Mouse (Mus musculus) hindbrain, postnatal 0 days (tissue): ENCODE data around the gene Hebp1. TPM values are rescaled to one million over a fixed set of nuclear protein-coding genes. Genes with fewer than 3 reads are reported as not detected.

Experiments used
- ATAC-seq: fragments of 200-750 bp; cut with Nextera tagmentation; 2 replicates; pipeline ENCODE4 v1.8.0; 2017; ENCODE audit warnings: mild to moderate bottlenecking, moderate TSS enrichment, moderate library complexity
- DNase-seq: peaks from one replicate; pipeline ENCODE4 v3.0.0-alpha.2; 2015; ENCODE audit warnings: low spot score
- H3K27ac ChIP-seq: fragments of 300-500 bp; sonication (generic); 2 replicates; pipeline ENCODE4 v1.5.1; 2014; ENCODE audit warnings: mild to moderate bottlenecking
- H3K27me3 ChIP-seq: fragments of 300-500 bp; sonication (generic); 2 replicates; pipeline ENCODE4 v1.6.1; 2014; ENCODE audit warnings: low read length, mixed read lengths; ENCODE audit not compliant: insufficient read depth
- H3K36me3 ChIP-seq: fragments of 300-500 bp; sonication (generic); 2 replicates; pipeline ENCODE4 v1.6.1; 2014; ENCODE audit warnings: low read length, mixed read lengths; ENCODE audit not compliant: insufficient read depth
- H3K4me1 ChIP-seq: fragments of 300-500 bp; sonication (generic); 2 replicates; pipeline ENCODE4 v1.6.1; 2014; ENCODE audit warnings: antibody characterized with exemption, low read length, mixed read lengths; ENCODE audit not compliant: insufficient read depth
- H3K4me2 ChIP-seq: fragments of 300-500 bp; sonication (generic); 2 replicates; pipeline ENCODE4 v1.6.1; 2014; ENCODE audit warnings: low read depth, mild to moderate bottlenecking, low read length, moderate library complexity, mixed read lengths
- H3K4me3 ChIP-seq: fragments of 300-500 bp; sonication (generic); 2 replicates; pipeline ENCODE4 v1.5.1; 2014; ENCODE audit warnings: low read length
- H3K9ac ChIP-seq: fragments of 300-500 bp; sonication (generic); replicated peaks from 2 replicates; pipeline ENCODE4 v1.6.1; 2014; ENCODE audit warnings: mild to moderate bottlenecking, low read length, moderate library complexity, mixed read lengths
- H3K9me3 ChIP-seq: fragments of 300-500 bp; sonication (generic); 2 replicates; pipeline ENCODE4 v1.6.1; 2016; ENCODE audit warnings: low read length, mixed read lengths
- CTCF ChIP-seq: IDR thresholded peaks from 2 replicates; pipeline ENCODE4 v1.5.1; 2016; ENCODE audit warnings: antibody characterized with exemption, control low read depth, low read depth
- WGBS: fragments of 180-500 bp; shearing (Covaris S2); extraction: QIAGEN DNeasy Blood & Tissue Kit; methylation state at CpG from one replicate; pipeline ENCODE4 v1.1.7; 2014; 5-methylcytosine and 5-hydroxymethylcytosine counted together
- polyA plus RNA-seq: library from polyadenylated mRNA; unstranded; fragments of >200 nt; fragmentation: Nextera tagmentation; extraction: Ambion mirVana; gene quantifications from 2 replicates; pipeline ENCODE4 v1.2.1, GENCODE M21; 2015
- total RNA-seq: library from RNA; depleted of rRNA; stranded (reverse); fragments of >200 nt; gene quantifications from 2 replicates; pipeline ENCODE4 v1.2.3, GENCODE M21; 2014

Hebp1 gene
- total and polyA plus RNA-seq, 2 experiments from 2014 or later, result 5.7 to 13.2 TPM

DNA sequence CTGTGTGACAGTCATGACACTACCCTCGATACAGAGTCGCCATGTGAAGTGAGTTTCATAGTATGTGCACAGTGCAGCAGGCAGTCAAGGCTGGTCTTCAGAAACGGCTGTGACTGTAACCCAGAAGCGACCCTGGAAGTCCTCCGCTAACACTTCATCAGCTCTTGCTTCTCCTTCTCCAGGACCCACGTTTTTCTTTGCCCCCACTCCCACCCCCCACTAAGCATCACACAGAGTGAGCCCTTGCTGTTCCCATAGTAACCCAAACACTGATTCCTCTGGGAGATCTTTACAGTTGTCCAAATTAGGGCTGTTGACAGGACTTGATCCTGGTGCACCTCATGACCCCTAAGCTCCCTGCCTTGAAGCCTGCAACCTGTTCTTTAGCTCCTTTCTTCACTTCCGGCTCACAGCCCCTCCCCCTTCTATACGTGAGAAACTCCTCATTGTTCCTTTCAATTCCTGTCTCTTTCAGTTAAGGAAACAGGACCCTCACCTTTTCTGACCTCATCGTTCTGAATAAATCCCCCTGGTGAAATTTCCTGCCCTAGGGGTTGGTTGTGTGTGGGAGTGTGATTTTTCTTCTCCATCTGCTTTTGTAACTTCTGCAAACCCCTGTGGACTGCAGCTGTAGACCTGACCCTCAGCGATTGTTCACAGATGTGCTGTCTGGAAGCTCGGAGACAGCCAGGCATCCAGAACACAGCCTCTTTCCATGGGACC is 61.2 kb downstream of the Hebp1 start:
- WGBS, result 33% methylated on average over 11 of the region's 11 CpGs

GRCm38 (mm10) chr6:135135735-135136134 is 62.1 kb downstream of the Hebp1 start:
- H3K27ac ChIP-seq, result no peak overlapping the region
- H3K9ac ChIP-seq, result no peak overlapping the region
- no peak for ATAC-seq
- no peaks in the 10 kb centered on the region for H3K4me1 ChIP-seq
- no peaks in the 10 kb centered on the region for H3K36me3 ChIP-seq
- TF ChIP-seq CTCF, result no peak
- DNase-seq, result no peak
- 81% methylated on average over 4 of the region's 4 CpGs for WGBS
- no peak overlapping the region for H3K4me2 ChIP-seq
- H3K27me3 ChIP-seq, result no peaks in the 10 kb centered on the region
- H3K9me3 ChIP-seq, result no peaks in the 10 kb centered on the region
- H3K4me3 ChIP-seq, result no peak overlapping the region

More for the DNA sequence above, 61.2 kb downstream of the Hebp1 start:
- no peak for ATAC-seq
- no peak for DNase-seq
- H3K9ac ChIP-seq, result no peak overlapping the region
- H3K27me3 ChIP-seq, result no peaks in the 10 kb centered on the region
- H3K27ac ChIP-seq, result no peak overlapping the region
- no peaks in the 10 kb centered on the region for H3K9me3 ChIP-seq
- TF ChIP-seq CTCF, result no peak
- no peak overlapping the region for H3K4me3 ChIP-seq
- H3K4me1 ChIP-seq, result no peaks in the 10 kb centered on the region
- H3K36me3 ChIP-seq, result no peaks in the 10 kb centered on the region
- H3K4me2 ChIP-seq, result no peak overlapping the region

DNA sequence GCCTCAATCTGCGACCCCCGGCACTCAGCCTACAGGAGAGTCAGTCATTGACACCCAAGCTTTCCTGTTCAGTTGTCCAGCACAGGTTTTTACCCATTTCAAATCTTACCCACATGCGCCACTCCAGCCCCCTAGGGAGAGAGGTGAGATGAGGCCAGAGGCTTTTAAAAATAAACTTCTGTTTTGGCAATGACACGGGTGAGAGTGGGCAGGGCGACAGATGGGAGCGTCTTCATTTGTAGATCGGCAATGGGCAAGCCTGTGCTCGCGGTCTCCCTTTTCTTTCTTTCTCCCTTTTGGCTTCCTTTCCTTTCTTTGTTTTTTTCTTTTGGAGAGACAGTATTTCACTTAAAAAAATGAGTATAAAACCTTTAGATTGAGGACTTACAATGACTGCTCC is 64.3 kb downstream of the Hebp1 start:
- no peak for ATAC-seq
- DNase-seq, result no peak
- WGBS, result 89% methylated on average over 9 of the region's 9 CpGs
- Histone ChIP-seq H3K36me3 (no peaks in the 10 kb centered on the region), H3K27ac (no peak overlapping the region), H3K9ac (no peak overlapping the region), H3K4me3 (no peak overlapping the region), H3K9me3 (no peaks in the 10 kb centered on the region), H3K4me1 (no peaks in the 10 kb centered on the region), H3K27me3 (no peaks in the 10 kb centered on the region), H3K4me2 (no peak overlapping the region)
- TF ChIP-seq CTCF, result no peak

GRCm38 (mm10) chr6:135133086-135133485 is 64.7 kb downstream of the Hebp1 start:
- WGBS, result 66% methylated on average over 7 of the region's 7 CpGs
- H3K9ac ChIP-seq, result no peak overlapping the region
- H3K27ac ChIP-seq, result no peak overlapping the region
- H3K4me2 ChIP-seq, result no peak overlapping the region
- no peaks in the 10 kb centered on the region for H3K4me1 ChIP-seq
- no peak overlapping the region for H3K4me3 ChIP-seq
- H3K27me3 ChIP-seq, result no peaks in the 10 kb centered on the region
- no peak for TF ChIP-seq CTCF
- no peaks in the 10 kb centered on the region for H3K36me3 ChIP-seq
- ATAC-seq (no peak), DNase-seq (no peak)
- H3K9me3 ChIP-seq, result no peaks in the 10 kb centered on the region

DNA sequence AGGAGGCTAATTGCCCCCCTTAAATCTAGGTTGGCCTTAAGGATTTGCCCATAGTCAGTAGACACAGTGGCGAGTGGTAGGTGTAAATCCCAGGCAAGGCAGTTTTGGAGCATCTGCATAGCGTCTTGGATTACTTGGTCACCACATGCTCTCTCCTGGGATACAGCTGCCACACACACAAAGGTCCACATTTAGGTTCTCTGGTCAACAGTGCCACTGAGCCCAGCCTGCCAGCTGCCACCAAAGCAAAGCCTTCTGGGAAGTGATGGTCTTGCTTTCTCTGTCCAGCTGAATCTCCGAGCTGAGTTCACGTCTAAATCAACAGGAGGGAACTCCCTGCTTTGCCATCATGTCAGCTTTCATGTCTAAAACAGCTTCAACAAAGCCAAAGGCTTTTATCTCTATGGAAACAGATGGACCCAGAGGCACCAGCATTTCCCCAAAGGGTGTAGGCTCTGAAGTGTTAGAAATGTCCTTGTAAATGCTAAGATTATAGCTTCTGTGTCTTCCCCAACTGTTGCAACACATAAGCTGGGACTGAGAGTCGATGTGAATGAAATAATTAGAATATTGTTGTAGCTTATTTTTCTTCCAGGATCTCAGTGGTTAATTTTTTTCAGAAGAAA is 73.0 kb downstream of the Hebp1 start:
- Histone ChIP-seq H3K9me3 (no peaks in the 10 kb centered on the region), H3K4me2 (no peak overlapping the region), H3K4me1 (no peaks in the 10 kb centered on the region), H3K9ac (no peak overlapping the region), H3K4me3 (no peak overlapping the region), H3K36me3 (no peaks in the 10 kb centered on the region), H3K27me3 (no peaks in the 10 kb centered on the region), H3K27ac (no peak overlapping the region)
- TF ChIP-seq CTCF, result no peak
- 45% methylated on average over 5 of the region's 5 CpGs for WGBS
- DNase-seq (no peak), ATAC-seq (no peak)

GRCm38 (mm10) chr6:135118183-135118582 is 79.6 kb downstream of the Hebp1 start, which contains the start of gene Gprc5d:
Gene Gprc5d, minus strand, starts transcription at chr6:135118283.
- no peak within 1 kb of the TSS for H3K27ac ChIP-seq
- no peaks in the 10 kb centered on the region for H3K4me1 ChIP-seq
- H3K9ac ChIP-seq, result no peak within 1 kb of the TSS
- no peak for TF ChIP-seq CTCF
- no peak for DNase-seq
- no peaks in the 10 kb centered on the region for H3K36me3 ChIP-seq
- no peak within 1 kb of the TSS for H3K4me2 ChIP-seq
- H3K27me3 ChIP-seq, result no peaks in the 10 kb centered on the region
- no peaks in the 10 kb centered on the region for H3K9me3 ChIP-seq
- ATAC-seq, result no peak
- whole genome bisulfite sequencing, result 93% methylated on average over 5 of the region's 5 CpGs
- H3K4me3 ChIP-seq, result no peak within 1 kb of the TSS

DNA sequence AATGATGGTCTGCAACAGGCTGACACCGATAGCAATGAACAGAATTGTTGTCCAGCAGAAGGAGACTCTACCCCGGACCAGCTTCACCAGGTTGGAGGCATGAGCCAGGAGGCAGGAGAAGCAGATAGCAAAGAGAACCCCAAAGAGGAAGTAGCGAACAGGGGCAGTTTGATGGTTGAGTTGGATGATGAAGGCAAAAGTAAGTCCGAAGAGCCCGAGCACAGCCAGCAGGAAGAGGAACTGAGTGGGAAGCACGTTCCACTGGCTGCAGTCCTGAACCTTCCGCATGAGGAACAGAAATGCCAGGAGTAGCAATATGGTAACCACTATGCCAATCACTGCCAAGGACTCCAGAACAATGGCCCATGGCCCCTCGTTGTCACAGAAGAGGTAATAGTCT is 81.3 kb downstream of the Hebp1 start:
- Histone ChIP-seq H3K4me1 (peaks cover 6% of the 10 kb centered on the region), H3K27me3 (no peaks in the 10 kb centered on the region), H3K36me3 (no peaks in the 10 kb centered on the region), H3K4me2 (no peak overlapping the region), H3K9ac (no peak overlapping the region), H3K4me3 (no peak overlapping the region), H3K27ac (no peak overlapping the region), H3K9me3 (no peaks in the 10 kb centered on the region)
- 90% methylated on average over 8 of the region's 8 CpGs for WGBS
- ATAC-seq (no peak), DNase-seq (no peak)
- no peak for TF ChIP-seq CTCF
